Mouse (Mus musculus): ENCODE data around the gene Rapgef2.
"Not testable (repeated sequence)": the region's sequence is repeated elsewhere in the genome, so short reads cannot be mapped to it uniquely, and the experiment has no call there.

Gene Rapgef2

GRCm38 (mm10) chr3:79202275-79203153 lies 83.8 kb downstream of the Rapgef2 start:
- DNase-seq (ENCODE audit: low spot score) = no peak

DNA sequence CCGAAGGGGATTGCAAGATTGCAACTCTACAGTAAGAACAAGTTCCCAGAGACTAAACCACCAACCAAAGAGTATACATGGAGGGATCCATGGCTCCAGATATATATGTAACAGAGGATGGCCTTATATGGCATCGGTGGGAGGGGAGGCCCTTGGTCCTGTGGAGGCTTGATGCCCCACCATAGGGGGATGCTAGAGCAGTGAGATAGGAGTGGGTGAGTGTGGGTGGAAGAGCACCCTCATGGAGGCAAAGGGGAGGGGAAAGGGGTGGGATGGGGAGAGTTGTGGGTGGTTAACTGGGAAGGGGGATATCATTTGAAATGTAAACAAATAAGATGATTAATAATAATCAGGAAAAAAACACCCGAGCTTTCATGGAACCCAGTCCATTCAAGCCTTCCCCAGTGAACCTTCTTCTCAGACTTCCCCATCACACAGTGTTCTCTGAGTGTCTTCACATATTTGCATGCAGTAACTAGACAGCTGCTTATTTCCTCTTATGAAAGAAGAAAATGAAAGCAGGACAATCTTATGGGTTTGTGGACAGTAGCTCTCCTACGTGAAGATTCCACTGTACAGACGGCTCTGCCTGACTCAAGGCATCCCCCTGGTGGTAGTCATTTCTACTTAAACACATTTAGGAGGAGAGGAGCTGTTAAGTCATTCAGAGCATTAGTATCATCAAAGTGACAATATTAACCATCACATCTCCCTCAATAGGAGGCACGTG lies 89.4 kb downstream of the Rapgef2 start:
- DNase-seq (ENCODE audit: low spot score) = no peak

DNA sequence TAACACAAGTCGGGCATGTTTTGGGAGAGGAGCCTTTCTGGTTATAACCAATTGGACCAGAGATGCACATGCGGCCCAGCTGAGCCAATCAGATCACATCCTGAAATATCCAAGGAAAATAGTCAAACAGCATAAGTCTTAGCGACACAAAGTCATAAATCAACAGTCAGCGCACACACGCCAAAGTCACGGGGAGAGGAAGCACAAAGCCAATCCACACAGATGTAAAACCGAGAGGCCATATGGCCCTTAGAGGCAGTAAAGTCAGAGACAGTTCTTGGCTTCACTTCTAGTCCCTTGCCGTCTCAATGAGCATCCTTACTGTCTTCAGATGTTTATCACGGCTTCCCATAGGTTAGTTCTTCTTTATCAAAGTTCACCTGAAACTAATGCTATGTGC lies 91.0 kb downstream of the Rapgef2 start:
- no peak for DNase-seq (ENCODE audit: low spot score)

GRCm38 (mm10) chr3:79194111-79194793 lies 92.1 kb downstream of the Rapgef2 start:
- no peak for DNase-seq (ENCODE audit: low spot score)

DNA sequence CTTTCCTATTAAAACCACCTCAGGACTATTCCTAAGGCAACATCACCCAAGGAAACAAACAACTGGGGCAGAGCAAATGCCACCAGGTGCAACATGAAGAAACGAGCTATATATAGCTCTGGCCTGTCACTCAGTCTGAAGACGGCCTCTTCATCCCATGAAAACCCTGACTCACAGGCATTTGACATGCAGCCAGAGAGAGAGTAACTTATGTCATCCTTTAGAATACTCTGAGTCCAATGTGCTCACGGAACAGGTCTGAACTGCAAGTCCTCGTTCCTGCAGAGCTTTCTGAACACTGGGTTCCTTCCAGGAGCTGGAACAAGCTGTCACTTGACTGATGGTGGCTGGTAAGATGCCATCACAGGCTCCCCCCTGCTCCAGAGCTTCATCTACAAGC lies 93.3 kb downstream of the Rapgef2 start:
- no peak for DNase-seq (ENCODE audit: low spot score)

GRCm38 (mm10) chr3:79191981-79192380 lies 94.3 kb downstream of the Rapgef2 start:
- DNase-seq (ENCODE audit: low spot score) = no peak

DNA sequence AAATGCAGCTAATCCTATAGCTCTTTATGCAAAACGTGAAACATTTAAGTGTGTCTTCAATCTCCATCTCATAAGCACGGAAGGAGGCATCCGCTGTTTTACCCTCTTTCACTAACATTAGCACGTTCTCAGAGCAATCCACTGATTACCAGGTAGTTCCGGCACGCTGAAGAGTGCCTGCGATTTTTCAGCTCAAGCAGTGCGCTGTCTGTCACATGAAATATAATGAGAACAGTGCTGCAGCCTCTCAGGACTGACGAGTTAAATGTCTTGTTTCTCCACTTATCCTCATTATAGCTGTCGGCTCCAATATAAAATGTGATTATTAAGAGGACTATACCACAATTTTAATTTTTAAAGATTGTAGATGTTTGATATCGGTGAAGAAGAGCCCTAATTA lies 94.8 kb downstream of the Rapgef2 start:
- DNase-seq (ENCODE audit: low spot score) = no peak

- no peak for DNase-seq (ENCODE audit: low spot score)
Measured at GRCm38 (mm10) chr3:79190377-79190776, 95.9 kb downstream of the Rapgef2 start.

DNA sequence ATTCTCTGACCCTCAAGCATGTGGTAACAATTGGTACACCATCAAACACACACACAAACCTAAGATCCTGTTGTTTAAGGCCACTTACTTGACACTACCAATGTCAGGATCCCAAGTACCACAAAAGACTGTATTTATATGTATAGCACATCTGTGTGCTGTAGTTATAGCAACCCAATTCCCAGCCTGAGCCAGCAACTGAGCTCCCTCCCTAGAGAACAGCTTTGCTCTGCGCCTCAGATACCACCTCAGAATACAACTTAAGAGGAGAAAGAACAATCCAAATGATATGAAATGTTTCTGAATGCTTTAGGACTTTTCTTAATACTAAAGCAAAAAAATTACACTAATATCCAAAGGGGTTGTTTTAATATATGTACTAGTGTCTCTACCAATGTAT lies 98.4 kb downstream of the Rapgef2 start:
- no peak for DNase-seq (ENCODE audit: low spot score)

- no peak for DNase-seq (ENCODE audit: low spot score)
Measured at GRCm38 (mm10) chr3:79182290-79182689, 104.0 kb downstream of the Rapgef2 start.

- no peak for DNase-seq (ENCODE audit: low spot score)
Measured at GRCm38 (mm10) chr3:79181248-79181991, 104.9 kb downstream of the Rapgef2 start.

DNA sequence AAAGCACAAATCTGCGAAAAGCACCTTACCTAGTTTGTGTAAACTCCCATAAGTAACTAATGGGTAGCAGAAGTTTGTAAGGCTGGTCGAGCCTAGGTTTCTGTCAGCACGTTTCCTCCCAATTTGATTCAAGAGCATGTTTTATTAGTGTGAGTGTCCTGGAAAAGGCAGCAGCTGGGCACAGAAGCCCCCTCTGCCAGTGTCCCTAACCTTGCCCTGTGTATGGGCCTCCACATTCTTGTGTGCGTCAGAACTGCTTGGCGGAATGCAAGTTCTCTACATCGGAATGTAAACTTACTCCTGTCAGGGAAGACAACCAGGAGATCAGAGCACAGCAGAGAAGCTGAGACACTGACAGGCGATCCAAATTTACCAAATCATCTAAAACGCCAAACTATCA lies 106.2 kb downstream of the Rapgef2 start:
- DNase-seq (ENCODE audit: low spot score) = no peak

DNA sequence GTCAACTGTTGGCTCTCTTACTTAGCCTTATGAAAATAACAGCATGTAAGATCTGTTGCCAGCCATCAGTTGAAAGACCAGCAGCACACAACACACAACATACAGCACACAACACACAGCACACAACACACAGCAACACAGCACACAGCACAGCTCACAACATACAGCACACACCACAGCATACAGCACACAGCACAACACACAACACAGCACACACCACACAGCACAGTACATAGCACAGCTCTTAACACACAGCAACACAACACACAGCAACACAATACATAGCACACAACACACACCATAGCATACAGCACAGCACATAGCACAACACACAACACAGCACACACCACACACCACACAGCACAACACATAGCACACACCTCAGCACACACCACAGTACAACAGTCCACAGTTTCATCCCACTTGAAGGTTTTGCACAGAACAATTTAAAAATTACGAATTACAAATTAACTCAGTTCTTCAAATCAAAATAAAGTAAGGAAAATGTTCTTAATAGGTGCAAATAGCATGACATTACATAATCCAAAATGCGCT lies 106.7 kb downstream of the Rapgef2 start:
- no peak for DNase-seq (ENCODE audit: low spot score)

GRCm38 (mm10) chr3:79178708-79179107 lies 107.6 kb downstream of the Rapgef2 start:
- DNase-seq (ENCODE audit: low spot score) = no peak

DNA sequence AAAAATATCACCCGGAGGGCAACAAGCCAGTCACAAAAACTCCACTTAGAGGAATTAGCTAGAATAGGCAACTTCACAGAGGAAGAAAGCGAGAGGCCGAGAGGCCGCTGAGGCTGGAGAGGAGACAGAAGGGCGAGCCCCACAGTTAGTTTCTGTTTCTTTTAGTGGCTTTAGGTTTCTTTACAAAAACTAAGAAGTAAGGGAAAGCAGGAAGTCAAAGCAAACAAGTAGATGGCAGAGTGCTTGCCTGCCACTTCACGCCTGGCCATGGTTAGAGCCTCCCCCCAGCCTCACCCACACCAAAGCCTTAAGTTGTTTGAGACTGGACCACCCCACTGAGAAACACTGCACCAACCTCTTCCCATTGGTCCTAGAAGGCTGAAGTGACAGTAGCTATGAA lies 108.2 kb downstream of the Rapgef2 start:
- DNase-seq (ENCODE audit: low spot score) = no peak

DNA sequence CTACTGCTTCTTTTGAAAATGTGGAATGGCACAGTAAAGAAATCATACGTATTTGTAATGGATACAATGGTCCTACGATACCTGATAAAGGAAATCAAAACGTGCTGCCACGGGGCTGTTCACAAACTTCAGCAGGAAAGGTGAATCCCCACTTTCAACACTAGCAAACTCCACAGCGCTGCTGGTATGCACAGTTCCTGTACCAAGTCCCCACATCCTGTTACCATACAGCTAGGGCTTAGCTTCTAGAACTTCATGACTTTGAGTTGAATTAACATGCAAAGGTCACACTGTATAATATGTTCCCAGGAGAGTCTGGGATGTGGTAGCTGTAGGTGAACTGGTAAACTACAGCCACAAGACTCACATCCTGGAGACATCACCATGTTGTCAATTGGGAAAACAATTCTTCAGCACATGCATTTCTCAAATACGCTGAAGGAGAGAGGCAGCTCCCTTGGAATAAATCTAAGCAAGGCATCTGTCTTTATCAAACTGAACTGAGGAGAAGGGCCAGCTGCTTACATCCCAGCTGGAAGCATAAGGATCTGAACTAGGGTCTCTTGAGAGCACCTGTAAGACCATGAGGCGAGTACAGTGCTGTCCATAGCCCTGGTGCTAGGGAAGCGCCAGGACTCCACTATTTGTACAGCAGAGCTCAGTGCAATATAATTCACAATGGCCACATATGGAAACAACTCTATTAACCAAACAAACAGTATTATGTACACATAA lies 109.0 kb downstream of the Rapgef2 start:
- no peak for DNase-seq (ENCODE audit: low spot score)

- DNase-seq (ENCODE audit: low spot score) = no peak
Measured at GRCm38 (mm10) chr3:79174168-79174567, 112.1 kb downstream of the Rapgef2 start.

- no peak for DNase-seq (ENCODE audit: low spot score)
Measured at GRCm38 (mm10) chr3:79173291-79173690, 113.0 kb downstream of the Rapgef2 start.

DNA sequence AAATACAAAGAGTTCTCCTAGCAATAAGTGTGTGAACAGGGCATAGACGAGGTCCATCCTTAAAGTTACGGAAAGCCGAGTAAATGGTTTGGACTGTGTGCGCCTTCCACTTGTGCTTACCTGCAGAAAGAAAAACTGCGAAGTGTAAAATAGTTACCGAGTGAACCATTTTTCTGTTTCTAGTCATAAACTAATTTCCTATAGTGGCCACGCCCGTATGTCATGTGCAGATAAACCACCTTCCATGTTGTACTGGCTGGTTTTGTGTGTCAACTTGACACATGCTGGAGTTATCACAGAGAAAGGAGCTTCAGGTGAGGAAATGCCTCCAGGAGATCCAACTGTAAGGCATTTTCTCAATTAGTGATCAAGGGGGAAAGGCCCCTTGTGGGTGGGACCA lies 115.2 kb downstream of the Rapgef2 start:
- not testable (repeated sequence) for DNase-seq (ENCODE audit: low spot score)

DNA sequence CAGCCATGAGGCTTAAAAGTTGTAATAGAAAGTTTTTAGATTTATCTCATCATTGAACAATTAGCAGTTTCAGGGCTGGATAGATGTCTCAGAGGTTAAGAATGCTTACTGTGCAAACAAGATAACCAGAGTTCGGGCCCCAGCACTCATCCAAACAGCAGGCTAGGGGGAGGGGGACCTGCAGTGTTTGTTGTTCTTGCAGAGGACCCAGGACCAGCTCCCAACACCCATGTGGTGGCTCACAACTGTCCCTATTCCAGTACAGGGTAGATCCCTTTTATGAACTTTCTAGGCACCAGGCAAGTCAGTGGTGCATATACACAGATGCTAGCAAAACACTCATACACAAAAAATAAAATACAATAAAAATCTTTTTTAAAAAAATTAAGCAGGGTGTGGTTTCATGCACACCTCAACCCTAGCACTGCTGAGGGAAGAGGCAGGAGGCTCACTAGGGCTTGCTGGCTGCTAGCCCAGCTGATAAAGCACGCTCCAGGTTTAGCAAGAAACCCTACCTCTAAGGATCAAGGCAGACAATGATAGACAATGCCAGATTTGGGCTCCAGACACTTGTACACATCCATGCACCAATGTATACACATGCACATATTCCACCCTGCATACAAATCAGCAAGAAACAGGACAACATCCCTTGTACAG lies 118.0 kb downstream of the Rapgef2 start:
- no peak for DNase-seq (ENCODE audit: low spot score)

DNA sequence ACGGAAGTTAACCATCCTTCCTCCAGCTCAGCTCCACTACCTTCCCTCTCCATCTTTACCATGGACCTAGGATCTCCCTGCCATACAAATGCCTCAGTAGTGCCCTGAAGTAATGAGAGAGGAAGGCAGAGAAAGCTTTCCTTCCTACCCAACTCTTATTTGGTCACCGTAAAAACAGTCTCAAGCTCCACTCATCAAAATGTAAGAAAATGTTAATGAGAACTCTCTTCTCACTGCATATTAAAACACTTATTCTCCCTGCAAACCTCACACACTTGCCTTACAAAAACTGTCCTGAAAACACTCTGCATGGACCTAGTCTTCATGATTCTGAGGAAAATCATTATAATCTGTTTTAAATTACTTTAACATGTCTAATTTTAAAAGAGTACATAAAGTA lies 118.7 kb downstream of the Rapgef2 start:
- DNase-seq (ENCODE audit: low spot score) = no peak
